14 mouse cellular contexts compared by ENCODE assay signal in genomic region chr14:55003878-55004855, GRCm38 (mm10). TPM values are rescaled to one million over a fixed set of nuclear protein-coding genes. Genes with fewer than 3 reads are reported as not detected.
DNase-seq lines count a peak whose midpoint lies in the region; ATAC-seq and TF ChIP-seq lines count a peak whose summit lies in the region.
"Had no signal": no experiment of that assay in that cellular context is flagged by ENCODE, and none has a peak within 500 bp of the region (broad histone marks: within the 10 kb centered on the region; RNA-seq: fewer than 3 reads in every experiment).

No protein-coding gene starts in this region.

- H3K4me2 ChIP-seq in forebrain, embryonic 11.5 days (ENCODE audit: low read depth, low read length, severe bottlenecking) = no peak overlapping the region
- H3K4me2 ChIP-seq in liver, postnatal 0 days (ENCODE audit: low read depth, low read length) = no peak overlapping the region
- H3K4me2 ChIP-seq: embryonic facial prominence, embryonic 13.5 days had no signal

- TF ChIP-seq CTCF in testis, adult 2 months (IDR thresholded peaks at IDR 0.05; ENCODE audit: control insufficient read depth, insufficient read depth, insufficient replicate concordance, low read depth, low read length) = no peak
- no peak for TF ChIP-seq CTCF in liver, postnatal 0 days (IDR thresholded peaks at IDR 0.05; ENCODE audit: low read depth)

- peaks cover 30% of the 10 kb centered on the region for H3K4me1 ChIP-seq in forebrain, embryonic 10.5 days
- peaks cover 2% of the 10 kb centered on the region; the same call in 1 of the 2 replicates for H3K4me1 ChIP-seq in forebrain, embryonic 11.5 days (replicated peaks; ENCODE audit: control insufficient read depth, insufficient read depth, low read length)
- peaks cover 6% of the 10 kb centered on the region for H3K4me1 ChIP-seq in testis, adult 2 months (ENCODE audit: control insufficient read depth, insufficient read depth, low read length)
- H3K4me1 ChIP-seq in liver, postnatal 0 days (ENCODE audit: insufficient read depth) = no peaks in the 10 kb centered on the region; the same call in 1 of the 2 replicates

- TF ChIP-seq EP300 in liver, postnatal 0 days (IDR thresholded peaks at IDR 0.05; ENCODE audit: low read depth) = no peak

- H3K27ac ChIP-seq in forebrain, embryonic 10.5 days = peak overlapping the region; percentile 76
- H3K27ac ChIP-seq in forebrain, embryonic 11.5 days (ENCODE audit: low read depth, low read length) = no peak overlapping the region
- H3K27ac ChIP-seq in testis, adult 2 months (ENCODE audit: control insufficient read depth, insufficient read depth, low read depth, low read length) = peak overlapping the region; percentile 67
- no peak overlapping the region for H3K27ac ChIP-seq in liver, postnatal 0 days (ENCODE audit: low read depth)
- H3K27ac ChIP-seq: embryonic facial prominence, embryonic 13.5 days had no signal

- no peak overlapping the region for H3K4me3 ChIP-seq in forebrain, embryonic 10.5 days
- H3K4me3 ChIP-seq in forebrain, embryonic 11.5 days (ENCODE audit: low read depth, low read length) = no peak overlapping the region
- H3K4me3 ChIP-seq in testis, adult 2 months (ENCODE audit: control insufficient read depth, low read depth, low read length) = no peak overlapping the region
- no peak overlapping the region for H3K4me3 ChIP-seq in liver, postnatal 0 days (ENCODE audit: low read depth, low read length)
- H3K4me3 ChIP-seq: embryonic facial prominence, embryonic 13.5 days; megakaryocyte, embryonic 14.5 days had no signal

- WGBS in forebrain, embryonic 10.5 days = 74% methylated on average over 18 of the region's 18 CpGs
- whole genome bisulfite sequencing in forebrain, embryonic 11.5 days = 68% methylated on average over 18 of the region's 18 CpGs
- WGBS in liver, postnatal 0 days (ENCODE audit: insufficient replicate concordance) = 57% methylated on average over 18 of the region's 18 CpGs

- no peaks in the 10 kb centered on the region for H3K9me3 ChIP-seq in forebrain, embryonic 10.5 days
- H3K9me3 ChIP-seq in forebrain, embryonic 11.5 days (ENCODE audit: control insufficient read depth, low read length) = no peaks in the 10 kb centered on the region; the same call in 1 of the 2 replicates
- no peaks in the 10 kb centered on the region for H3K9me3 ChIP-seq in liver, postnatal 0 days (ENCODE audit: low read length)
- H3K9me3 ChIP-seq: embryonic facial prominence, embryonic 13.5 days had no signal

- no peaks in the 10 kb centered on the region for H3K27me3 ChIP-seq in forebrain, embryonic 10.5 days (ENCODE audit: poor library complexity, severe bottlenecking)
- no peaks in the 10 kb centered on the region for H3K27me3 ChIP-seq in forebrain, embryonic 11.5 days (ENCODE audit: control insufficient read depth, insufficient read depth, low read length)
- H3K27me3 ChIP-seq in testis, adult 2 months (ENCODE audit: control insufficient read depth, insufficient read depth, low read length) = no peaks in the 10 kb centered on the region
- H3K27me3 ChIP-seq in liver, postnatal 0 days (ENCODE audit: insufficient read depth, low read length) = no peaks in the 10 kb centered on the region
- H3K27me3 ChIP-seq: embryonic facial prominence, embryonic 13.5 days had no signal

- TF ChIP-seq POLR2A in testis, adult 2 months (IDR thresholded peaks at IDR 0.05; ENCODE audit: control insufficient read depth, low read depth, low read length) = no peak

- H3K36me3 ChIP-seq in forebrain, embryonic 10.5 days (replicated peaks) = no peaks in the 10 kb centered on the region
- H3K36me3 ChIP-seq in forebrain, embryonic 11.5 days (ENCODE audit: control insufficient read depth, insufficient read depth, low read length) = no peaks in the 10 kb centered on the region
- no peaks in the 10 kb centered on the region for H3K36me3 ChIP-seq in testis, adult 2 months (ENCODE audit: control insufficient read depth, insufficient read depth, low read length)
- H3K36me3 ChIP-seq in liver, postnatal 0 days (replicated peaks; ENCODE audit: insufficient read depth, low read length) = no peaks in the 10 kb centered on the region
- H3K36me3 ChIP-seq: embryonic facial prominence, embryonic 13.5 days had no signal

- no peak for ATAC-seq in forebrain, embryonic 11.5 days (replicated peaks; ENCODE audit: low FRiP score)
- ATAC-seq in liver, postnatal 0 days = no peak
- ATAC-seq: activated CD4-positive, CD25-positive, alpha-beta regulatory T cell, adult 4 months had no signal

- H3K9ac ChIP-seq in forebrain, embryonic 11.5 days (ENCODE audit: low read length) = no peak overlapping the region
- no peak overlapping the region for H3K9ac ChIP-seq in liver, postnatal 0 days (replicated peaks)
- H3K9ac ChIP-seq: embryonic facial prominence, embryonic 13.5 days had no signal

- no peak for DNase-seq in forebrain, embryonic 10.5 days (ENCODE audit: extremely low spot score, low spot score)
- no peak for DNase-seq in forebrain, embryonic 11.5 days (ENCODE audit: low spot score)
- no peak for DNase-seq in testis, postnatal 10 days (ENCODE audit: low spot score)
- peak; percentile 85 for DNase-seq in heart, postnatal 4 days
- no peak for DNase-seq in liver, postnatal 0 days
- DNase-seq in left cerebral cortex, adult 18-20 months (ENCODE audit: low spot score in 2 of 2) = no peak
- DNase-seq in kidney, postnatal 14 days = no peak

RNA-seq across cellular contexts. Expression of gene Myh7, which starts 9.7 kb away (rescaled TPM):
- polyA plus RNA-seq in forebrain, embryonic 10.5 days (2016; fragmentation: Nextera tagmentation; extraction: Ambion mirVana) = 0.63 and 0.72 TPM in 2 replicates
- 0.11 and 0.52 TPM in 2 replicates for polyA plus RNA-seq in forebrain, embryonic 11.5 days (2014; fragmentation: Nextera tagmentation; extraction: Ambion mirVana)
- 0.75 and 1.9 TPM in 2 replicates for polyA plus RNA-seq in testis, adult 2 months (2012; rRNA removed)
- 1,000 to 10,000 TPM; 1,764 to 1,922 TPM for total RNA-seq in heart, postnatal 4 days (2021)
- 0.18 and 2.0 TPM in 2 replicates for polyA plus RNA-seq in liver, postnatal 0 days (2015; fragmentation: Nextera tagmentation; extraction: Ambion mirVana)
- 10 to 100 TPM; 16.0 to 18.2 TPM for total RNA-seq in left cerebral cortex, adult 18-20 months (2021)
- polyA plus RNA-seq: activated CD4-positive, CD25-positive, alpha-beta regulatory T cell, adult 4 months had no signal

RNA-seq across cellular contexts. Expression of gene Ngdn, which starts 11.1 kb away (rescaled TPM):
- 102 and 104 TPM in 2 replicates for polyA plus RNA-seq in forebrain, embryonic 10.5 days (2016; fragmentation: Nextera tagmentation; extraction: Ambion mirVana)
- 94.1 and 95.8 TPM in 2 replicates for polyA plus RNA-seq in forebrain, embryonic 11.5 days (2014; fragmentation: Nextera tagmentation; extraction: Ambion mirVana)
- 10.6 and 13.1 TPM in 2 replicates for polyA plus RNA-seq in testis, adult 2 months (2012; rRNA removed)
- 10 to 100 TPM; 35.7 to 39.7 TPM for total RNA-seq in heart, postnatal 4 days (2021)
- 30.6 and 32.0 TPM in 2 replicates for polyA plus RNA-seq in liver, postnatal 0 days (2015; fragmentation: Nextera tagmentation; extraction: Ambion mirVana)
- total RNA-seq in left cerebral cortex, adult 18-20 months (2021) = 10 to 100 TPM; 30.6 to 32.0 TPM

RNA-seq across cellular contexts. Expression of gene Gm17428, which starts 27.4 kb away (rescaled TPM):
- not detected in 2 replicates for polyA plus RNA-seq in forebrain, embryonic 10.5 days (2016; fragmentation: Nextera tagmentation; extraction: Ambion mirVana)
- polyA plus RNA-seq in forebrain, embryonic 11.5 days (2014; fragmentation: Nextera tagmentation; extraction: Ambion mirVana) = not detected in 2 replicates
- polyA plus RNA-seq in testis, adult 2 months (2012; rRNA removed) = not detected in 2 replicates
- not detected for total RNA-seq in heart, postnatal 4 days (2021)
- not detected in 2 replicates for polyA plus RNA-seq in liver, postnatal 0 days (2015; fragmentation: Nextera tagmentation; extraction: Ambion mirVana)
- not detected for total RNA-seq in left cerebral cortex, adult 18-20 months (2021)
- total RNA-seq: layer of hippocampus, adult 18-20 months had no signal
- polyA plus RNA-seq: activated CD4-positive, CD25-positive, alpha-beta regulatory T cell, adult 4 months; C2C12; embryonic facial prominence, embryonic 13.5 days; small intestine, adult 2 months had no signal

RNA-seq across cellular contexts. Expression of gene Myh6, which starts 37.4 kb away (rescaled TPM):
- 0.38 and 0.41 TPM in 2 replicates for polyA plus RNA-seq in forebrain, embryonic 10.5 days (2016; fragmentation: Nextera tagmentation; extraction: Ambion mirVana)
- 0.32 TPM in 1 of 2 replicates, not detected in the other for polyA plus RNA-seq in forebrain, embryonic 11.5 days (2014; fragmentation: Nextera tagmentation; extraction: Ambion mirVana)
- 0.40 and 1.4 TPM in 2 replicates for polyA plus RNA-seq in testis, adult 2 months (2012; rRNA removed)
- total RNA-seq in heart, postnatal 4 days (2021) = over 10,000 TPM; 15,879 to 17,172 TPM
- polyA plus RNA-seq in liver, postnatal 0 days (2015; fragmentation: Nextera tagmentation; extraction: Ambion mirVana) = 0.36 TPM in 2 replicates
- 1 to 10 TPM; 3.8 to 5.0 TPM for total RNA-seq in left cerebral cortex, adult 18-20 months (2021)
- polyA plus RNA-seq: activated CD4-positive, CD25-positive, alpha-beta regulatory T cell, adult 4 months; small intestine, adult 2 months had no signal

Comparison
In these comparisons a context has a peak if more than half of its experiments do, and no peak if none do; other contexts are left out.
1. H3K27ac ChIP-seq: peak in forebrain, embryonic 10.5 days (single experiment) and testis, adult 2 months (single experiment); none in forebrain, embryonic 11.5 days (single experiment) and liver, postnatal 0 days (single experiment).